Mouse (Mus musculus): ENCODE data around the gene Snd1. TPM values are rescaled to one million over a fixed set of nuclear protein-coding genes. Genes with fewer than 3 reads are reported as not detected.
"Not testable (repeated sequence)": the region's sequence is repeated elsewhere in the genome, so short reads cannot be mapped to it uniquely, and the experiment has no call there.

The Snd1 gene
- total RNA-seq, 2 experiments from 2014 or later = 19.8 to 24.8 TPM

GRCm38 (mm10) chr6:28904417-28904816, 429.5 kb downstream of the Snd1 start:
- ATAC-seq (replicated peaks; ENCODE audit: low FRiP score, poor library complexity, severe bottlenecking) = no peak

GRCm38 (mm10) chr6:28905301-28905700, 430.4 kb downstream of the Snd1 start:
- no peak for ATAC-seq (replicated peaks; ENCODE audit: low FRiP score, poor library complexity, severe bottlenecking)

GRCm38 (mm10) chr6:28909866-28910265, 434.9 kb downstream of the Snd1 start:
- ATAC-seq (replicated peaks; ENCODE audit: low FRiP score, poor library complexity, severe bottlenecking) = no peak

GRCm38 (mm10) chr6:28914981-28915380, 440.0 kb downstream of the Snd1 start:
- ATAC-seq (replicated peaks; ENCODE audit: low FRiP score, poor library complexity, severe bottlenecking) = no peak

GRCm38 (mm10) chr6:28916630-28917029, 441.7 kb downstream of the Snd1 start:
- ATAC-seq (replicated peaks; ENCODE audit: low FRiP score, poor library complexity, severe bottlenecking) = no peak

- no peak for ATAC-seq (replicated peaks; ENCODE audit: low FRiP score, poor library complexity, severe bottlenecking)
Observed at GRCm38 (mm10) chr6:28919346-28919745, 444.4 kb downstream of the Snd1 start.

GRCm38 (mm10) chr6:28922371-28922770, 447.4 kb downstream of the Snd1 start:
- ATAC-seq (replicated peaks; ENCODE audit: low FRiP score, poor library complexity, severe bottlenecking) = no peak

GRCm38 (mm10) chr6:28923091-28923824, 448.3 kb downstream of the Snd1 start:
- no peak for ATAC-seq (replicated peaks; ENCODE audit: low FRiP score, poor library complexity, severe bottlenecking)

- no peak for ATAC-seq (replicated peaks; ENCODE audit: low FRiP score, poor library complexity, severe bottlenecking)
Observed at GRCm38 (mm10) chr6:28923837-28924236, 448.9 kb downstream of the Snd1 start.

GRCm38 (mm10) chr6:28927987-28928386, 453.0 kb downstream of the Snd1 start:
- not testable (repeated sequence) for ATAC-seq (replicated peaks; ENCODE audit: low FRiP score, poor library complexity, severe bottlenecking)

GRCm38 (mm10) chr6:28929169-28929803, 454.3 kb downstream of the Snd1 start:
- ATAC-seq (replicated peaks; ENCODE audit: low FRiP score, poor library complexity, severe bottlenecking) = not testable (repeated sequence)

GRCm38 (mm10) chr6:28931234-28931633, 456.3 kb downstream of the Snd1 start:
- no peak for ATAC-seq (replicated peaks; ENCODE audit: low FRiP score, poor library complexity, severe bottlenecking)

- no peak for ATAC-seq (replicated peaks; ENCODE audit: low FRiP score, poor library complexity, severe bottlenecking)
Observed at GRCm38 (mm10) chr6:28931636-28932327, 456.8 kb downstream of the Snd1 start.

GRCm38 (mm10) chr6:28932328-28932937, 457.5 kb downstream of the Snd1 start:
- no peak for ATAC-seq (replicated peaks; ENCODE audit: low FRiP score, poor library complexity, severe bottlenecking)

- ATAC-seq (replicated peaks; ENCODE audit: low FRiP score, poor library complexity, severe bottlenecking) = no peak
Observed at GRCm38 (mm10) chr6:28935736-28936135, 460.8 kb downstream of the Snd1 start.

- ATAC-seq (replicated peaks; ENCODE audit: low FRiP score, poor library complexity, severe bottlenecking) = no peak
Observed at GRCm38 (mm10) chr6:28947254-28947653, 472.3 kb downstream of the Snd1 start.

GRCm38 (mm10) chr6:28949269-28949668, 474.3 kb downstream of the Snd1 start:
- peak; percentile 85 for ATAC-seq (replicated peaks; ENCODE audit: low FRiP score, poor library complexity, severe bottlenecking)

- ATAC-seq (replicated peaks; ENCODE audit: low FRiP score, poor library complexity, severe bottlenecking) = peak; percentile 55; the same call in 1 of the 2 replicates
Observed at GRCm38 (mm10) chr6:28955581-28955980, 480.6 kb downstream of the Snd1 start.

- ATAC-seq (replicated peaks; ENCODE audit: low FRiP score, poor library complexity, severe bottlenecking) = no peak
Observed at GRCm38 (mm10) chr6:28957486-28957885, 482.5 kb downstream of the Snd1 start.

GRCm38 (mm10) chr6:28963178-28963577, 488.2 kb downstream of the Snd1 start:
- no peak for ATAC-seq (replicated peaks; ENCODE audit: low FRiP score, poor library complexity, severe bottlenecking)

All from erythroblast, adult 5-6 weeks (primary cell).